Mouse (Mus musculus): ENCODE data around the gene Rin3. TPM values are rescaled to one million over a fixed set of nuclear protein-coding genes. Genes with fewer than 3 reads are reported as not detected.

The Rin3 gene
- total and polyA plus RNA-seq, 2 experiments from 2014 or later, result 1.6 to 3.7 TPM

DNA sequence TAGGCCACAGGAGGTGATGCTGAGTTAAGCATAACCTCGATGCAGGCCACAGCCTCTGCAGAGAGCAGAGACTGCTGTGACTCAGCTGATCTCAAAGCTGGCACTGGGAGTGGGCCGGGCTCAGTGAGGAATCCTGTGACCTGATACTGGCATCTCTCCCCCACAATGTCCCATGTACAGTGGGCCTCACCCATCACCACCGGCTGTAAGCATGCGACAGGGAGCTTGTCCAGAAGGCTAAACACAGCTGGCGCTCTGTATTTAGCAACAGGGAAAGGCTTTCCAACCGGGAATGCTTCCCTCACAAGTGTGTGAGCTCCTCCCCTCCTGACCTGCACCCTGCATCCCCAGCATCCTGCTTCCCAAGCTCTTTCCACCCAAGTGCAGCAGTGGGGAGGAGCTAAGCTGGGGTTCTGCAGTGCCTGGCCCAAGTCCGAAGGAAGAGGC, 133.6 kb downstream of the Rin3 start:
- 43% methylated on average over 7 of the region's 7 CpGs for WGBS
- H3K4me3 ChIP-seq (ENCODE audit: low read depth, low read length), result no peak overlapping the region
- no peak for ATAC-seq (ENCODE audit: low FRiP score)
- H3K4me2 ChIP-seq (ENCODE audit: low read depth, low read length, poor library complexity, severe bottlenecking), result no peak overlapping the region
- TF ChIP-seq CTCF (IDR thresholded peaks at IDR 0.05), result no peak
- no peak for DNase-seq (ENCODE audit: low spot score)
- no peaks in the 10 kb centered on the region for H3K4me1 ChIP-seq (ENCODE audit: insufficient read depth, low read length)
- peaks cover 10% of the 10 kb centered on the region; the same call in 1 of the 2 replicates for H3K36me3 ChIP-seq (ENCODE audit: insufficient read depth, low read length)
- H3K9me3 ChIP-seq (ENCODE audit: low read length), result no peaks in the 10 kb centered on the region
- no peak overlapping the region for H3K9ac ChIP-seq (replicated peaks; ENCODE audit: low read length, poor library complexity, severe bottlenecking)
- no peak overlapping the region for H3K27ac ChIP-seq (ENCODE audit: low read depth, low read length)
- H3K27me3 ChIP-seq (ENCODE audit: insufficient read depth, low read length), result no peaks in the 10 kb centered on the region

DNA sequence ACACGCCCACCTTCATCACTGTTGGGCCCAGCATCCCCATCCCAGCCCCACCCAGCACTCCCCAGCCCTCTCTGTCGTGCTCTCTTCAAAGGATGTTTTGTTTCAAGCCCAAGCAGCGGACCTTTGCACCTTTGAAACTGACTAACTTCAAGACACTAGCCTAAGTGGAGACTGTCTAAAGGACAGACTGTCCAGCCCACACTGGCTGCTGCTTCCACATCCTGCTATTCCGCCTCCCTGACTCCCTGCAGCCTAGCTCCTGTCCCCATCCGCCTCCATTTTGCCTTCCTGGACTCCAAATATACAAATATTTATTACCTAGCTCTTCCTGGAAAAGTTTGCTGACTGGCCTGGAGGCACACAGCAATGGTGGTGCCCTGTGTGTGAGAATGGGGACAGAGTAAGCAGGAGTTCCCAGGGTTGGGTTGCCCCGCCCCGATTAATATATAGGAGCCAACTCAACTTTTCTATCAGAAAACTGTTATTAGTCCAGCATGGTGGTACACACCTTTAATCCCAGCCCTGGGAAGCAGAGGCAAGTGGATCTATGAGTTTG, 134.2 kb downstream of the Rin3 start:
- Histone ChIP-seq H3K27ac (ENCODE audit: low read depth, low read length) (no peak overlapping the region), H3K36me3 (ENCODE audit: insufficient read depth, low read length) (peaks cover 12% of the 10 kb centered on the region), H3K9me3 (ENCODE audit: low read length) (no peaks in the 10 kb centered on the region), H3K9ac (replicated peaks; ENCODE audit: low read length, poor library complexity, severe bottlenecking) (no peak overlapping the region), H3K4me1 (ENCODE audit: insufficient read depth, low read length) (no peaks in the 10 kb centered on the region), H3K4me3 (ENCODE audit: low read depth, low read length) (no peak overlapping the region), H3K27me3 (ENCODE audit: insufficient read depth, low read length) (no peaks in the 10 kb centered on the region), H3K4me2 (ENCODE audit: low read depth, low read length, poor library complexity, severe bottlenecking) (no peak overlapping the region)
- no peak for TF ChIP-seq CTCF (IDR thresholded peaks at IDR 0.05)
- ATAC-seq (ENCODE audit: low FRiP score) (no peak), DNase-seq (ENCODE audit: low spot score) (no peak)
- 75% methylated on average over 7 of the region's 7 CpGs for WGBS

DNA sequence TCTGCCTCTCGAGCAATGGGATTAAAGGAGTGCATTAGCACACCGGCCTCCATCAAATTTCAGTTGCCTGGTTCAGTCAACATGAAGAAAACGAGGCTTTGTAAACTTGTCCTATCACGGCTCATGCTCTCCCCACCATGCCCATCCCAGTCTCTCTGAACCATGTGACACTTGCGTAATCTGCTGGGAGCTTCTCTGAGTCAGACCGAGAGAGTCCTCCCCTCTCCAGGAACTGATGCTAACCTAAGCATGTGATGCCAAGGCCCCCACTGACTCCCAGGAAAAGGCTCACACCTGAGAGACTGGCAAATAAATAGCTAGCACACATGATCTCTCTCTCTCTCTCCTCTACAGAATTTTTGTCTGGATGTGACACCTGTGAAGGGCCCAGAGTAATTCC, 134.9 kb downstream of the Rin3 start:
- no peak overlapping the region for H3K9ac ChIP-seq (replicated peaks; ENCODE audit: low read length, poor library complexity, severe bottlenecking)
- no peak overlapping the region for H3K27ac ChIP-seq (ENCODE audit: low read depth, low read length)
- TF ChIP-seq CTCF (IDR thresholded peaks at IDR 0.05), result no peak
- 97% methylated on average over 6 of the region's 6 CpGs for WGBS
- no peaks in the 10 kb centered on the region for H3K9me3 ChIP-seq (ENCODE audit: low read length)
- H3K4me3 ChIP-seq (ENCODE audit: low read depth, low read length), result no peak overlapping the region
- H3K4me2 ChIP-seq (ENCODE audit: low read depth, low read length, poor library complexity, severe bottlenecking), result no peak overlapping the region
- H3K4me1 ChIP-seq (ENCODE audit: insufficient read depth, low read length), result no peaks in the 10 kb centered on the region
- no peaks in the 10 kb centered on the region for H3K27me3 ChIP-seq (ENCODE audit: insufficient read depth, low read length)
- no peak for DNase-seq (ENCODE audit: low spot score)
- no peak for ATAC-seq (ENCODE audit: low FRiP score)
- peaks cover 15% of the 10 kb centered on the region for H3K36me3 ChIP-seq (ENCODE audit: insufficient read depth, low read length)

DNA sequence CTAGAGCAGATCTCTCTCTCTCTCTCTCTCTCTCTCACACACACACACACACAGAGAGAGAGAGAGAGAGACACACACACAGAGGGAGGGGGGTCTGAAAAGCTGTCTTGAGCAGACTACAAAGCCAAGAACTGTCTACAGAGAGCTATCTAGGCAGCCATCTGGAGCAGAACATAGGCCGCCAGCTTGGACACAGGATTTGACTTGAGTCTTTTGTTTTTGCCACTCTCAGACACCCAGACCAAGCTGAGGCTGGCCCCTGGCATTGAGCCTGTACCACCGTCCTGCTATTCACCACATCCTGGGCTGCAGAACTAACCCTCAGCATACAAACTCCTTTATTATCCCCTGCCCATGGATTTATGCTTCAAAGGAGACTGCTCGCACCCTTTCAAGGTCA, 136.7 kb downstream of the Rin3 start:
- DNase-seq (ENCODE audit: low spot score), result peak; percentile 88
- Histone ChIP-seq H3K36me3 (ENCODE audit: insufficient read depth, low read length) (peaks cover 16% of the 10 kb centered on the region), H3K4me3 (ENCODE audit: low read depth, low read length) (no peak overlapping the region), H3K9me3 (ENCODE audit: low read length) (no peaks in the 10 kb centered on the region), H3K4me2 (ENCODE audit: low read depth, low read length, poor library complexity, severe bottlenecking) (no peak overlapping the region), H3K4me1 (ENCODE audit: insufficient read depth, low read length) (no peaks in the 10 kb centered on the region), H3K9ac (replicated peaks; ENCODE audit: low read length, poor library complexity, severe bottlenecking) (no peak overlapping the region), H3K27me3 (ENCODE audit: insufficient read depth, low read length) (no peaks in the 10 kb centered on the region), H3K27ac (ENCODE audit: low read depth, low read length) (no peak overlapping the region)
- peak; percentile 59; the same call in 1 of the 2 replicates for ATAC-seq (ENCODE audit: low FRiP score)
- no peak for TF ChIP-seq CTCF (IDR thresholded peaks at IDR 0.05)
- WGBS, result 42% methylated on average over 3 of the region's 3 CpGs

DNA sequence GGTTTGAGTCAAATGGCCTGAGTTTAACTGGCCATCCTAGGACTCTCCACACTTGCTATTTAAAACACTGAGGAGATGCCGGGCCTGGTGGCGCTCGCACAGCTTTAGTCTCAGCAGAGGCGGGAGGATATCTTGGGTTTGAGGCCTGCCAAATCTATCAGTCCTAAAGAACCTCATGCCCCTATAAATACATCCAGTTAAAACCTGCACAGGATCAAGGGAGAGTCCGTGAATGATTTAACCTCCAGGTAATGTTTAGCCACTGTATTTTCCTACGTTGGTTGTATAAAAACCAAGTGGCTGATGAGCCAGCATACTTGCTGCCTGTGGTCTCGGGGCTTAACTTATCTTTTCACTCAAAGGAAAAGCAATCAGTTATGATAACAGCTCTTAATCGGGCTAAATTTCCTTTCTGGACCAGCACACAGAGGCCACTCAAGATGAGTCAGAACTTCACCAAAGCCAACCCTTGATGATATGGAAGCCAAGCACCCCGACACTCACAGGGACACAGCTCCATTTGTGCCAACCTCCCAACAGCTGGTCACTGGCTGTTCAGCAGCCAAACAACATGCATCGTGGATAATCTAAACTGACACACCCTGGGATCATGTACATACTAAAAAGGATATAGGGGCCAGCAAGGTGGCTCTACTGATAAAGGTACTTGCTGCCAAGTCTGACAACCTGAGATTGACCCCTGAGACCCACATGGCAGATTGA, 137.5 kb downstream of the Rin3 start:
- no peaks in the 10 kb centered on the region for H3K27me3 ChIP-seq (ENCODE audit: insufficient read depth, low read length)
- H3K9me3 ChIP-seq (ENCODE audit: low read length), result no peaks in the 10 kb centered on the region
- no peak for TF ChIP-seq CTCF (IDR thresholded peaks at IDR 0.05)
- no peak overlapping the region for H3K4me2 ChIP-seq (ENCODE audit: low read depth, low read length, poor library complexity, severe bottlenecking)
- no peak overlapping the region for H3K9ac ChIP-seq (replicated peaks; ENCODE audit: low read length, poor library complexity, severe bottlenecking)
- peak; percentile 29 for DNase-seq (ENCODE audit: low spot score)
- peaks cover 11% of the 10 kb centered on the region for H3K36me3 ChIP-seq (ENCODE audit: insufficient read depth, low read length)
- ATAC-seq (ENCODE audit: low FRiP score), result no peak
- no peaks in the 10 kb centered on the region for H3K4me1 ChIP-seq (ENCODE audit: insufficient read depth, low read length)
- no peak overlapping the region for H3K4me3 ChIP-seq (ENCODE audit: low read depth, low read length)
- H3K27ac ChIP-seq (ENCODE audit: low read depth, low read length), result no peak overlapping the region
- 91% methylated on average over 10 of the region's 10 CpGs for WGBS

DNA sequence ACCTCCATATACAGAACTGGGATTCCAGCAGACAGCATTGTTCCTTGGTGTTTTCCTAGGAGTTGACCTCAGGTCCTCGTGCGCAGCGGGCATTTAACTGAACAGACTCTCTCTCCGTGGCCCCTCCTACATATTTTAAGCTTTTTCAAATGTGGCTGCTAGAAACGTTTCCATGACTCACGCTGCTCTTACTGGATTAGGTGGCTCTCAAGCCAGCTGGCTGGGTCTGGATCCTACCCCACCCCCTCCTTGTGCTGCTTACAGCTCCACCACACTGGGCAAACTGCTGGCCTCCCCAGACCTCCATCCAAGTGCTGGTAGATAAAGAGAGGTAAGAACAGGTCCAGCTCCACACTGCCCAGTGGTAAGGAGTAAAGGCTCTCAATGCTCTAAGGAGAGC, 139.2 kb downstream of the Rin3 start:
- Histone ChIP-seq H3K4me2 (ENCODE audit: low read depth, low read length, poor library complexity, severe bottlenecking) (no peak overlapping the region), H3K27me3 (ENCODE audit: insufficient read depth, low read length) (no peaks in the 10 kb centered on the region), H3K4me3 (ENCODE audit: low read depth, low read length) (no peak overlapping the region), H3K9me3 (ENCODE audit: low read length) (no peaks in the 10 kb centered on the region), H3K9ac (replicated peaks; ENCODE audit: low read length, poor library complexity, severe bottlenecking) (no peak overlapping the region), H3K36me3 (ENCODE audit: insufficient read depth, low read length) (peaks cover 11% of the 10 kb centered on the region), H3K27ac (ENCODE audit: low read depth, low read length) (no peak overlapping the region), H3K4me1 (ENCODE audit: insufficient read depth, low read length) (no peaks in the 10 kb centered on the region)
- no peak for ATAC-seq (ENCODE audit: low FRiP score)
- WGBS, result 76% methylated on average over 6 of the region's 6 CpGs
- no peak for DNase-seq (ENCODE audit: low spot score)
- no peak for TF ChIP-seq CTCF (IDR thresholded peaks at IDR 0.05)
